7 mouse cellular contexts compared by ENCODE assay signal in the genomic region with DNA sequence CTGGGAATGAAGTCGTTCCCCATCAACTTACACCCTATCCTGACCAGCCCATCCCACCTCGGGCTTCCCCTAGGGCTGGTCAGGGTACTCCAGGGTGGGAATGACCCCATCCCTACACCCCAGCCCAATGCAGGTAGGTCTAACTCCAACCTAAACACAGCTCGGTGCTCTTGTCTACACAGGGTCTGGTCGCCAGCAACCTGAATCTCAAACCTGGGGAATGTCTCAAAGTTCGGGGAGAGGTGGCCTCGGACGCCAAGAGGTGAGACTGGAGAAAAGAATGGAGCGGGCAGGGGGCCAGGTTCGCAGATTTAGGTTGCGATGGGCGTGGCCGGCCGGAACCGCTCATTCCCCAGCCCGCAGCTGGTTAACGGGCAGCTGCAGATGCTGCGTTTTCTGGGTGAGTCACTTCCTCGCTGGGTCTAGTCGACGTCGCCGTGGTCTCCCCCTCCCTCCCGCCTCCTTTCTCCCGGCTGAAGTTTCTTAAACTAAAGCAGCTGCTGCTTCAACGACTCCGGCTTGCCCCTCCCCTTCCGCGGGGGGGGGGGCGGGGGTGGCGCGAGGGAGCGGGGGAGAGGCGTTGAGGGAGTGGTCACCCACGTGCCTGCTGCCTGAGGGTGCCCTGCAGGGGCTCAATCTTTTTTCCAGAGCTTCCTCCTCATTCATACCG. TPM values are rescaled to one million over a fixed set of nuclear protein-coding genes. Genes with fewer than 3 reads are reported as not detected.
A peak's percentile ranks its signal among the peaks of the same experiment; 100 is the strongest.
DNase-seq lines count a peak whose midpoint lies in the region; ATAC-seq and TF ChIP-seq lines count a peak whose summit lies in the region.

No protein-coding gene starts in this region.

- peak overlapping the region; percentile 21 for H3K4me3 ChIP-seq in cortical plate, adult 2 months (ENCODE audit: insufficient read depth, low read length)
- peak overlapping the region; percentile 41 for H3K4me3 ChIP-seq in intestine, postnatal 0 days (ENCODE audit: low read depth, low read length)
- peak overlapping the region; percentile 43 for H3K4me3 ChIP-seq in liver, postnatal 0 days (ENCODE audit: low read depth, low read length)
- H3K4me3 ChIP-seq in neural tube, embryonic 11.5 days (ENCODE audit: low read depth, low read length), result peak overlapping the region; percentile 30
- H3K4me3 ChIP-seq in stomach, postnatal 0 days (ENCODE audit: low read depth, low read length), result peak overlapping the region; percentile 56

- peak; percentile 98 for DNase-seq in NIH3T3 (ENCODE audit: low read depth)
- peak; percentile 99 for DNase-seq in heart, adult 11 months
- DNase-seq in liver, postnatal 0 days, result peak; percentile 87
- peak; percentile 77 for DNase-seq in neural tube, embryonic 11.5 days (ENCODE audit: low spot score)
- peak; percentile 89 for DNase-seq in stomach, postnatal 0 days (ENCODE audit: low spot score)

- no peak for TF ChIP-seq POLR2A in cortical plate, adult 2 months (IDR thresholded peaks at IDR 0.05; ENCODE audit: extremely low read depth, insufficient read depth, low read length)

- no peaks in the 10 kb centered on the region for H3K9me3 ChIP-seq in intestine, postnatal 0 days (ENCODE audit: control insufficient read depth)
- no peaks in the 10 kb centered on the region for H3K9me3 ChIP-seq in liver, postnatal 0 days (ENCODE audit: low read length)
- no peaks in the 10 kb centered on the region for H3K9me3 ChIP-seq in neural tube, embryonic 11.5 days (ENCODE audit: control insufficient read depth, low read length)
- H3K9me3 ChIP-seq in stomach, postnatal 0 days (ENCODE audit: control insufficient read depth, low read length), result no peaks in the 10 kb centered on the region

- no peak for TF ChIP-seq CTCF in cortical plate, adult 2 months (IDR thresholded peaks at IDR 0.05; ENCODE audit: extremely low read depth, insufficient read depth, low read length)
- no peak for TF ChIP-seq CTCF in intestine, postnatal 0 days (IDR thresholded peaks at IDR 0.05; ENCODE audit: low read depth)
- no peak for TF ChIP-seq CTCF in liver, postnatal 0 days (IDR thresholded peaks at IDR 0.05; ENCODE audit: low read depth)
- TF ChIP-seq CTCF in stomach, postnatal 0 days (IDR thresholded peaks at IDR 0.05; ENCODE audit: low read depth), result no peak

- no peaks in the 10 kb centered on the region for H3K27me3 ChIP-seq in intestine, postnatal 0 days (replicated peaks; ENCODE audit: control insufficient read depth, insufficient read depth, low read length)
- H3K27me3 ChIP-seq in liver, postnatal 0 days (ENCODE audit: insufficient read depth, low read length), result no peaks in the 10 kb centered on the region
- peaks cover 4% of the 10 kb centered on the region; the same call in 1 of the 2 replicates for H3K27me3 ChIP-seq in neural tube, embryonic 11.5 days (ENCODE audit: control insufficient read depth, insufficient read depth, low read length)
- no peaks in the 10 kb centered on the region for H3K27me3 ChIP-seq in stomach, postnatal 0 days (ENCODE audit: control insufficient read depth, insufficient read depth, low read length)

- H3K9ac ChIP-seq in intestine, postnatal 0 days (ENCODE audit: low read depth, low read length), result peak overlapping the region; percentile 40; the same call in 1 of the 2 replicates
- H3K9ac ChIP-seq in liver, postnatal 0 days (replicated peaks), result peak overlapping the region; percentile 49
- peak overlapping the region; percentile 37; the same call in 1 of the 2 replicates for H3K9ac ChIP-seq in neural tube, embryonic 11.5 days (ENCODE audit: low read length)
- peak overlapping the region; percentile 70 for H3K9ac ChIP-seq in stomach, postnatal 0 days (ENCODE audit: low read length)

- H3K4me1 ChIP-seq in cortical plate, adult 2 months (ENCODE audit: control insufficient read depth, insufficient read depth, low read length), result peaks cover 4% of the 10 kb centered on the region
- H3K4me1 ChIP-seq in intestine, postnatal 0 days (replicated peaks; ENCODE audit: control insufficient read depth, insufficient read depth, low read length), result peaks cover 6% of the 10 kb centered on the region; the same call in 1 of the 2 replicates
- peaks cover 52% of the 10 kb centered on the region for H3K4me1 ChIP-seq in liver, postnatal 0 days (ENCODE audit: insufficient read depth)
- H3K4me1 ChIP-seq in neural tube, embryonic 11.5 days (ENCODE audit: control insufficient read depth, insufficient read depth, low read length), result peaks cover 23% of the 10 kb centered on the region
- peaks cover 5% of the 10 kb centered on the region; the same call in 1 of the 2 replicates for H3K4me1 ChIP-seq in stomach, postnatal 0 days (replicated peaks; ENCODE audit: control insufficient read depth, insufficient read depth)

- 2% methylated on average over 29 of the region's 35 CpGs for WGBS in intestine, postnatal 0 days
- under 1% methylated on average over 27 of the region's 35 CpGs for WGBS in liver, postnatal 0 days (ENCODE audit: insufficient replicate concordance)
- 1% methylated on average over 27 of the region's 35 CpGs for WGBS in neural tube, embryonic 11.5 days
- WGBS in stomach, postnatal 0 days, result under 1% methylated on average over 33 of the region's 35 CpGs

- H3K36me3 ChIP-seq in intestine, postnatal 0 days (ENCODE audit: control insufficient read depth, insufficient read depth), result peaks cover 8% of the 10 kb centered on the region; the same call in 1 of the 2 replicates
- no peaks in the 10 kb centered on the region for H3K36me3 ChIP-seq in liver, postnatal 0 days (replicated peaks; ENCODE audit: insufficient read depth, low read length)
- H3K36me3 ChIP-seq in neural tube, embryonic 11.5 days (ENCODE audit: control insufficient read depth, insufficient read depth, low read length), result no peaks in the 10 kb centered on the region
- peaks cover 7% of the 10 kb centered on the region; the same call in 1 of the 2 replicates for H3K36me3 ChIP-seq in stomach, postnatal 0 days (ENCODE audit: control insufficient read depth, insufficient read depth, low read length)

- peak overlapping the region; percentile 67 for H3K4me2 ChIP-seq in intestine, postnatal 0 days (replicated peaks; ENCODE audit: low read depth)
- peak overlapping the region; percentile 69 for H3K4me2 ChIP-seq in liver, postnatal 0 days (ENCODE audit: low read depth, low read length)
- peak overlapping the region; percentile 57 for H3K4me2 ChIP-seq in neural tube, embryonic 11.5 days (ENCODE audit: low read depth)
- H3K4me2 ChIP-seq in stomach, postnatal 0 days (replicated peaks; ENCODE audit: low read depth), result peak overlapping the region; percentile 72

- TF ChIP-seq EP300 in liver, postnatal 0 days (IDR thresholded peaks at IDR 0.05; ENCODE audit: low read depth), result no peak
- TF ChIP-seq EP300 in stomach, postnatal 0 days (optimal IDR thresholded peaks at IDR 0.05), result no peak

- no peak overlapping the region for H3K27ac ChIP-seq in cortical plate, adult 2 months (ENCODE audit: insufficient read depth, low read length)
- H3K27ac ChIP-seq in intestine, postnatal 0 days (ENCODE audit: low read depth, low read length), result peak overlapping the region; percentile 46
- peak overlapping the region; percentile 67 for H3K27ac ChIP-seq in liver, postnatal 0 days (ENCODE audit: low read depth)
- 0 out of 2 replicates have a peak overlapping the region, but pooled peaks have one; percentile 3 for H3K27ac ChIP-seq in neural tube, embryonic 11.5 days (ENCODE audit: low read depth, low read length)
- peak overlapping the region; percentile 94 for H3K27ac ChIP-seq in stomach, postnatal 0 days (replicated peaks)

- ATAC-seq in intestine, postnatal 0 days, result peak; percentile 23
- peak; percentile 32 for ATAC-seq in liver, postnatal 0 days
- ATAC-seq in neural tube, embryonic 11.5 days (ENCODE audit: insufficient read depth, low FRiP score, low TSS enrichment), result peak; percentile 43; the same call in 1 of the 2 replicates
- peak; percentile 66; the same call in 1 of the 2 replicates for ATAC-seq in stomach, postnatal 0 days (ENCODE audit: low FRiP score, low TSS enrichment)

RNA-seq across cellular contexts. Expression of a gene that starts 1.4 kb away (rescaled TPM):
- polyA plus RNA-seq in cortical plate, adult 2 months (2012; rRNA removed), result 42.9 and 44.4 TPM in 2 replicates
- polyA plus RNA-seq in intestine, postnatal 0 days (2015; fragmentation: Nextera tagmentation; extraction: Ambion mirVana), result 725 and 759 TPM in 2 replicates
- polyA plus RNA-seq in liver, postnatal 0 days (2015; fragmentation: Nextera tagmentation; extraction: Ambion mirVana), result 93.4 and 102 TPM in 2 replicates
- polyA plus RNA-seq in neural tube, embryonic 11.5 days (2014; fragmentation: Nextera tagmentation; extraction: Ambion mirVana), result 263 and 311 TPM in 2 replicates
- polyA plus RNA-seq in stomach, postnatal 0 days (2015; fragmentation: Nextera tagmentation; extraction: Ambion mirVana), result 1,326 and 1,632 TPM in 2 replicates

RNA-seq across cellular contexts. Expression of a gene that starts 6.8 kb away (rescaled TPM):
- 38.9 and 39.5 TPM in 2 replicates for polyA plus RNA-seq in cortical plate, adult 2 months (2012; rRNA removed)
- 24.8 and 26.0 TPM in 2 replicates for polyA plus RNA-seq in intestine, postnatal 0 days (2015; fragmentation: Nextera tagmentation; extraction: Ambion mirVana)
- polyA plus RNA-seq in liver, postnatal 0 days (2015; fragmentation: Nextera tagmentation; extraction: Ambion mirVana), result 20.3 and 21.5 TPM in 2 replicates
- polyA plus RNA-seq in neural tube, embryonic 11.5 days (2014; fragmentation: Nextera tagmentation; extraction: Ambion mirVana), result 55.9 and 58.8 TPM in 2 replicates
- 32.3 and 36.4 TPM in 2 replicates for polyA plus RNA-seq in stomach, postnatal 0 days (2015; fragmentation: Nextera tagmentation; extraction: Ambion mirVana)

RNA-seq across cellular contexts. Expression of a gene that starts 14.2 kb away (rescaled TPM):
- polyA plus RNA-seq in cortical plate, adult 2 months (2012; rRNA removed), result 226 and 238 TPM in 2 replicates
- 3.3 and 4.2 TPM in 2 replicates for polyA plus RNA-seq in intestine, postnatal 0 days (2015; fragmentation: Nextera tagmentation; extraction: Ambion mirVana)
- 1.9 and 2.1 TPM in 2 replicates for polyA plus RNA-seq in liver, postnatal 0 days (2015; fragmentation: Nextera tagmentation; extraction: Ambion mirVana)
- 34.9 and 36.0 TPM in 2 replicates for polyA plus RNA-seq in neural tube, embryonic 11.5 days (2014; fragmentation: Nextera tagmentation; extraction: Ambion mirVana)
- polyA plus RNA-seq in stomach, postnatal 0 days (2015; fragmentation: Nextera tagmentation; extraction: Ambion mirVana), result 4.1 and 4.3 TPM in 2 replicates

RNA-seq across cellular contexts. Expression of a gene that starts 19.6 kb away (rescaled TPM):
- 10.3 and 11.0 TPM in 2 replicates for polyA plus RNA-seq in cortical plate, adult 2 months (2012; rRNA removed)
- polyA plus RNA-seq in intestine, postnatal 0 days (2015; fragmentation: Nextera tagmentation; extraction: Ambion mirVana), result 35.2 and 39.4 TPM in 2 replicates
- 11.9 and 12.7 TPM in 2 replicates for polyA plus RNA-seq in liver, postnatal 0 days (2015; fragmentation: Nextera tagmentation; extraction: Ambion mirVana)
- 42.4 and 46.4 TPM in 2 replicates for polyA plus RNA-seq in neural tube, embryonic 11.5 days (2014; fragmentation: Nextera tagmentation; extraction: Ambion mirVana)
- polyA plus RNA-seq in stomach, postnatal 0 days (2015; fragmentation: Nextera tagmentation; extraction: Ambion mirVana), result 22.4 and 30.6 TPM in 2 replicates

RNA-seq across cellular contexts. Expression of a gene that starts 28.4 kb away (rescaled TPM):
- 39.5 and 42.2 TPM in 2 replicates for polyA plus RNA-seq in cortical plate, adult 2 months (2012; rRNA removed)
- polyA plus RNA-seq in intestine, postnatal 0 days (2015; fragmentation: Nextera tagmentation; extraction: Ambion mirVana), result 7.2 and 7.6 TPM in 2 replicates
- 7.4 and 8.2 TPM in 2 replicates for polyA plus RNA-seq in liver, postnatal 0 days (2015; fragmentation: Nextera tagmentation; extraction: Ambion mirVana)
- polyA plus RNA-seq in neural tube, embryonic 11.5 days (2014; fragmentation: Nextera tagmentation; extraction: Ambion mirVana), result 14.4 and 15.3 TPM in 2 replicates
- polyA plus RNA-seq in stomach, postnatal 0 days (2015; fragmentation: Nextera tagmentation; extraction: Ambion mirVana), result 22.7 and 27.4 TPM in 2 replicates
